Mouse (Mus musculus): Measurements from ENCODE around the gene Tmem43.

Tmem43 gene

GRCm38 (mm10) chr6:91535231-91535630 lies 61.7 kb downstream of the Tmem43 start:
- DNase-seq (ENCODE audit: low read depth), result peak; percentile 63

GRCm38 (mm10) chr6:91536047-91536765 lies 62.7 kb downstream of the Tmem43 start:
- DNase-seq (ENCODE audit: low read depth), result no peak

Data from NIH3T3 (cell line).